In the genomic region with DNA sequence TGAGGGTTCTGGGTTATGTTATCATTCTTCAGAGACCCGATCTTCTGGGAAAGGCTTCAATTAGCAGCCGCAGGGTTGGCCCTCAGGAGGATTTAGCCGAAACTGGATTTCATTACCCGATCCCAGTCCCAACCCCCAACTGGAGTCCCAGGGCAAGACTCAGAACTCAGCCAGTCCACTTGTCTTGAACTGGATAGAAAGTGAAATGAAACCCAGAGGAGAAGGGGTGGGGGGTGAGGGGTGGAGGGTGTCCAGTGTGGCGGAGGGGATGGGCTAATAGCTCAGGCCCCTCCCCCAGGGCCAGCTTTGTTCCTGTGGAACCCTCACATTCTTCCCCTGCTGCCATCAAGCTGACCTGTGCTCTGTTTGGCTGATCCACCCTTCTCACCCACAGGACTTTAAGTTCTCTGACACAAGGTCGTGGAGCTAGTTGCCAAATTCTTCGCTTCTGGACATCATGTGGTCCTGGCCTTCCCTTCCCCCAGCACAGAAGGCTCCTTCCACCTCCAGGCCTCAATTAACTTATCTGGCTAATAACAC, we compare ENCODE assay signal across 32 mouse cellular contexts.
DNase-seq lines count a peak whose midpoint lies in the region; ATAC-seq lines count a peak whose summit lies in the region.
"Had no signal": no experiment of that assay in that cellular context is flagged by ENCODE, and none has a peak within 500 bp of the region (broad histone marks: within the 10 kb centered on the region; RNA-seq: fewer than 3 reads in every experiment).

No protein-coding gene starts in this region.

- H3K27me3 ChIP-seq in forebrain, embryonic 10.5 days (ENCODE audit: poor library complexity, severe bottlenecking): peaks cover 8% of the 10 kb centered on the region
- H3K27me3 ChIP-seq in forebrain, embryonic 16.5 days (replicated peaks; ENCODE audit: control insufficient read depth, insufficient read depth, low read length): no peaks in the 10 kb centered on the region
- H3K27me3 ChIP-seq in embryonic facial prominence, embryonic 14.5 days (replicated peaks; ENCODE audit: control insufficient read depth, insufficient read depth, low read length): no peaks in the 10 kb centered on the region
- no peaks in the 10 kb centered on the region for H3K27me3 ChIP-seq in liver, embryonic 11.5 days (replicated peaks; ENCODE audit: control insufficient read depth, insufficient read depth, low read length)
- H3K27me3 ChIP-seq: CH12.LX; embryonic facial prominence, embryonic 13.5 days; forebrain, embryonic 13.5 days; limb, embryonic 13.5 days had no signal

- H3K36me3 ChIP-seq in forebrain, embryonic 10.5 days (replicated peaks): no peaks in the 10 kb centered on the region
- H3K36me3 ChIP-seq in forebrain, embryonic 16.5 days (ENCODE audit: control insufficient read depth, insufficient read depth): no peaks in the 10 kb centered on the region
- H3K36me3 ChIP-seq in embryonic facial prominence, embryonic 14.5 days (ENCODE audit: control insufficient read depth, insufficient read depth, low read length): no peaks in the 10 kb centered on the region
- no peaks in the 10 kb centered on the region for H3K36me3 ChIP-seq in liver, embryonic 11.5 days (ENCODE audit: control insufficient read depth, insufficient read depth, low read length)
- H3K36me3 ChIP-seq: embryonic facial prominence, embryonic 13.5 days; heart, embryonic 10.5 days; heart, embryonic 15.5 days; hindbrain, embryonic 12.5 days; limb, embryonic 13.5 days; liver, embryonic 12.5 days had no signal

- no peak overlapping the region for H3K9ac ChIP-seq in forebrain, embryonic 16.5 days (replicated peaks; ENCODE audit: low read depth, low read length)
- H3K9ac ChIP-seq in embryonic facial prominence, embryonic 14.5 days (ENCODE audit: low read depth, low read length): 0 out of 2 replicates have a peak overlapping the region, but pooled peaks have one; percentile 14
- no peak overlapping the region for H3K9ac ChIP-seq in liver, embryonic 11.5 days (ENCODE audit: low read depth, low read length)
- H3K9ac ChIP-seq: embryonic facial prominence, embryonic 13.5 days; forebrain, embryonic 13.5 days; heart, embryonic 15.5 days; hindbrain, embryonic 12.5 days; limb, embryonic 13.5 days; liver, embryonic 12.5 days; liver, postnatal 0 days had no signal

- WGBS in forebrain, embryonic 10.5 days: 54% methylated on average over 7 of the region's 7 CpGs
- WGBS in forebrain, embryonic 16.5 days: 68% methylated on average over 7 of the region's 7 CpGs
- WGBS in embryonic facial prominence, embryonic 14.5 days: 31% methylated on average over 7 of the region's 7 CpGs
- WGBS in liver, embryonic 11.5 days: 57% methylated on average over 7 of the region's 7 CpGs

- no peak overlapping the region for H3K4me2 ChIP-seq in forebrain, embryonic 16.5 days (ENCODE audit: low read length)
- H3K4me2 ChIP-seq in embryonic facial prominence, embryonic 14.5 days (ENCODE audit: low read depth, low read length): no peak overlapping the region
- H3K4me2 ChIP-seq in liver, embryonic 11.5 days: no peak overlapping the region
- H3K4me2 ChIP-seq: embryonic facial prominence, embryonic 13.5 days; forebrain, embryonic 13.5 days; heart, embryonic 15.5 days; hindbrain, embryonic 12.5 days; limb, embryonic 13.5 days; liver, embryonic 12.5 days had no signal

- DNase-seq in adrenal gland, adult 2 months: peak; percentile 42
- DNase-seq in adrenal gland, postnatal 4 days (ENCODE audit: low spot score in 2 of 2): no peak
- DNase-seq in forebrain, embryonic 10.5 days (ENCODE audit: extremely low spot score, low spot score): peak; percentile 19
- DNase-seq in adipocyte (ENCODE audit: low spot score): peak; percentile 82
- DNase-seq in embryonic facial prominence, embryonic 14.5 days (ENCODE audit: low spot score): no peak
- DNase-seq in kidney, adult 11 months: no peak
- DNase-seq in liver, embryonic 11.5 days (ENCODE audit: low spot score): no peak
- DNase-seq: cerebellum, adult 2 months; cerebellum, postnatal 14 days; gastrocnemius, postnatal 25 days; heart, adult 11 months; kidney, adult 9 months; kidney, postnatal 10 days; layer of hippocampus, adult 9-11 months; liver, postnatal 0 days; lung, postnatal 4 days; midbrain, embryonic 14.5 days; right cerebral cortex, adult 18-20 months had no signal

- H3K4me1 ChIP-seq in forebrain, embryonic 10.5 days: peaks cover 33% of the 10 kb centered on the region
- H3K4me1 ChIP-seq in forebrain, embryonic 16.5 days (replicated peaks; ENCODE audit: control insufficient read depth, insufficient read depth, low read length): no peaks in the 10 kb centered on the region
- 0 out of 2 replicates have a peak, but pooled peaks cover 4% of the 10 kb centered on the region for H3K4me1 ChIP-seq in embryonic facial prominence, embryonic 14.5 days (ENCODE audit: control insufficient read depth, insufficient read depth, low read length)
- H3K4me1 ChIP-seq in liver, embryonic 11.5 days (replicated peaks; ENCODE audit: control insufficient read depth, insufficient read depth, low read length): 0 out of 2 replicates have a peak, but pooled peaks cover 2% of the 10 kb centered on the region
- H3K4me1 ChIP-seq: liver, embryonic 12.5 days had no signal

- no peak for ATAC-seq in forebrain, embryonic 16.5 days
- ATAC-seq in embryonic facial prominence, embryonic 14.5 days (ENCODE audit: low read depth): no peak
- no peak for ATAC-seq in liver, embryonic 11.5 days (replicated peaks; ENCODE audit: low FRiP score)
- ATAC-seq: activated CD4-positive, CD25-positive, alpha-beta regulatory T cell, adult 4 months; forebrain, embryonic 13.5 days; intestine, embryonic 16.5 days; liver, embryonic 12.5 days; liver, postnatal 0 days had no signal

- no peak overlapping the region for H3K4me3 ChIP-seq in forebrain, embryonic 10.5 days
- no peak overlapping the region for H3K4me3 ChIP-seq in forebrain, embryonic 16.5 days (replicated peaks; ENCODE audit: low read length)
- H3K4me3 ChIP-seq in embryonic facial prominence, embryonic 14.5 days (ENCODE audit: low read depth, low read length): no peak overlapping the region
- no peak overlapping the region for H3K4me3 ChIP-seq in liver, embryonic 11.5 days (ENCODE audit: low read depth, low read length)
- H3K4me3 ChIP-seq: embryonic facial prominence, embryonic 13.5 days; erythroblast, embryonic 14.5 days; forebrain, embryonic 13.5 days; heart, embryonic 10.5 days; heart, embryonic 15.5 days; hindbrain, embryonic 12.5 days; limb, embryonic 13.5 days; liver, embryonic 12.5 days; megakaryocyte, embryonic 14.5 days had no signal

- peak overlapping the region; percentile 51; the same call in 1 of the 2 replicates for H3K27ac ChIP-seq in forebrain, embryonic 10.5 days
- H3K27ac ChIP-seq in forebrain, embryonic 16.5 days (ENCODE audit: low read length): no peak overlapping the region
- H3K27ac ChIP-seq in embryonic facial prominence, embryonic 14.5 days (replicated peaks; ENCODE audit: low read depth, low read length): no peak overlapping the region
- H3K27ac ChIP-seq in liver, embryonic 11.5 days (ENCODE audit: low read depth, low read length): no peak overlapping the region
- H3K27ac ChIP-seq: embryonic facial prominence, embryonic 13.5 days; forebrain, embryonic 13.5 days; heart, embryonic 10.5 days; heart, embryonic 15.5 days; hindbrain, embryonic 12.5 days; limb, embryonic 13.5 days; liver, embryonic 12.5 days; stomach, postnatal 0 days had no signal

- peaks cover 11% of the 10 kb centered on the region; the same call in 1 of the 2 replicates for H3K9me3 ChIP-seq in forebrain, embryonic 10.5 days
- H3K9me3 ChIP-seq in forebrain, embryonic 16.5 days (ENCODE audit: control insufficient read depth, low read length): no peaks in the 10 kb centered on the region
- 0 out of 2 replicates have a peak, but pooled peaks cover 8% of the 10 kb centered on the region for H3K9me3 ChIP-seq in embryonic facial prominence, embryonic 14.5 days (ENCODE audit: control insufficient read depth, low read length)
- no peaks in the 10 kb centered on the region for H3K9me3 ChIP-seq in liver, embryonic 11.5 days (ENCODE audit: control insufficient read depth, low read length)
- H3K9me3 ChIP-seq: heart, embryonic 15.5 days; liver, embryonic 12.5 days; megakaryocyte, embryonic 14.5 days had no signal

Comparison
In these comparisons a context has a peak if more than half of its experiments do, and no peak if none do; other contexts are left out.
1. DNase-seq: peak in adrenal gland, adult 2 months (single experiment), forebrain, embryonic 10.5 days (single experiment) and adipocyte (single experiment); none in adrenal gland, postnatal 4 days (0 of 2), embryonic facial prominence, embryonic 14.5 days (single experiment), kidney, adult 11 months (single experiment) and liver, embryonic 11.5 days (single experiment).